Mouse (Mus musculus): Measurements from ENCODE around the gene Erich2. TPM values are rescaled to one million over a fixed set of nuclear protein-coding genes. Genes with fewer than 3 reads are reported as not detected.

The Erich2 gene
- total RNA-seq, 2 experiments from 2014 or later = 1.6 to 3.9 TPM

GRCm38 (mm10) chr2:70561077-70561795 lies 52.6 kb downstream of the Erich2 start:
- DNase-seq = peak; percentile 77
- intact Hi-C loops (cut with DNase I) = loop anchor here (5.0 to 10.0 kb wide), 2 partner anchors 924 to 974 kb away; no protein-coding TSS in a partner anchor

DNA sequence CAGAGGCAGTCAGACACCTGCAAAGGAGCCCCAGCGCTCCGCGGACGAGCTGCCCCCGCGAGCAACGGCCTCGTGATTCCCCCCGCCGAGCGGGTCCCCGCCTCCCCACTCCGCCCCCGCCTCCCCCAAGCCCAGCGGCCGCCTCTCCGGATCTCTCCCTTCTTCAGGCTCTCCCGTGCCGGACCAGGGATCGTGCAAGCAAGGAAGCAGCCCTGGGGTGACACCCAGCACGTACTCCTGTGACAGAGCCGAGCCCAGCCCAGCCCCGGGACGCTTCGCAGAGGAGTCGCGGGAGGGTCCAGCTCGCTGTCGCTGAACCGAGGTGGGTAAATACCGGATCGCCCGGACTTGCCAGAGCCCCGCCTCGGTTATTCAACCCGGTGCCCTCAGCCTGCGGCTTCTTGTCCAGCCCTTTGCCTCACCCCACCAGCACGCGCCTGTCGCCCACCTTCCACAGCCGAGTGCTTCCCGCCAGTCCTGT lies 53.4 kb downstream of the Erich2 start:
- intact Hi-C loops (cut with DNase I) = loop anchor here (5.0 to 10.0 kb wide), 2 partner anchors 925 to 973 kb away; no protein-coding TSS in a partner anchor
- DNase-seq = peak; percentile 54

- no peak for DNase-seq
Observed at GRCm38 (mm10) chr2:70562611-70562980, 54.0 kb downstream of the Erich2 start.

DNA sequence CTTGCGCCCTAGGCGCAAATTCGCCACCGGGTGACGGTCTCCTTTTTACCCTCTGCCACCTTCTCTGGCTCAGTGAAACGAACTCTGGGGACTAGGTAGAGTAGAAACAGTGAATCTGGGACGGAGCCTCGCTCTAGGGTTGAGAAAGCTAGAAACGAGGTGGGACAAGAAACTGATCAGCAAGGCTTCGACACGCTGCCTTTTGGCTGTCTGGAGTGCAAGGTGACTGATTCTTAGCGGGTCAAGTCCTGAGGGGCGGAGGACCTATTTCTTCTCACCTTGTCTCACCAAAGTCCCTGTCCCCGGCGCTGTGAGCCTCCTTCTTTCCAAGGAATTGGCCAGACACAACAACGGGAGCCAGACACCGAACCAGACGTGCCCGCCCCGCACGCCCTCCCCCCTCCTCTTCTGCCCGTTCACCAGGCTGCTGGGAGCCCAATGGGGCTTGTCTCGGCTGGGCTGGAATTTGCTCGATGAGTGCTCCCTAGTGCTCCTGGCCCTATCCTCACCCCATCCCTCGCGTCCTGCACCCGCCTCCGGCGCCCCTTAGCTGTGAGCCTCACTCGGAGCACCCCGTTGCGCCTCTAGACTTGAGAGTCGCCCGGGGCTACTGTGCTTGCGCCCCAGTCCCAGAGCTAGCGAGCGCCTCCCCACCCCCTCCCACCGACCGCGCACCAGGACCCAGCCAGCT lies 54.5 kb downstream of the Erich2 start:
- DNase-seq = no peak
- intact Hi-C loops (cut with DNase I) = loop anchor here (5.0 to 10.0 kb wide), 2 partner anchors 926 to 972 kb away; no protein-coding TSS in a partner anchor

More at GRCm38 (mm10) chr2:70562611-70562980, 54.0 kb downstream of the Erich2 start:
- intact Hi-C loops (cut with DNase I) = loop anchor here (5.0 to 10.0 kb wide), 2 partner anchors 925 to 972 kb away; no protein-coding TSS in a partner anchor

- intact Hi-C loops (cut with DNase I) = loop anchor here (5.0 to 10.0 kb wide), 2 partner anchors 927 to 971 kb away; no protein-coding TSS in a partner anchor
Observed at GRCm38 (mm10) chr2:70563721-70564645, 55.4 kb downstream of the Erich2 start.

GRCm38 (mm10) chr2:70564646-70565315 lies 56.2 kb downstream of the Erich2 start:
- intact Hi-C loops (cut with DNase I) = loop anchor here (5.0 to 10.0 kb wide), 2 partner anchors 927 to 970 kb away; no protein-coding TSS in a partner anchor

More at GRCm38 (mm10) chr2:70563721-70564645, 55.4 kb downstream of the Erich2 start:
- DNase-seq = no peak

GRCm38 (mm10) chr2:70565651-70566602 lies 57.3 kb downstream of the Erich2 start:
- intact Hi-C loops (cut with DNase I) = loop anchor here (10.0 kb wide), 1 partner anchor 969 kb away; no protein-coding TSS in a partner anchor
- DNase-seq = no peak

More at GRCm38 (mm10) chr2:70564646-70565315, 56.2 kb downstream of the Erich2 start:
- no peak for DNase-seq

DNA sequence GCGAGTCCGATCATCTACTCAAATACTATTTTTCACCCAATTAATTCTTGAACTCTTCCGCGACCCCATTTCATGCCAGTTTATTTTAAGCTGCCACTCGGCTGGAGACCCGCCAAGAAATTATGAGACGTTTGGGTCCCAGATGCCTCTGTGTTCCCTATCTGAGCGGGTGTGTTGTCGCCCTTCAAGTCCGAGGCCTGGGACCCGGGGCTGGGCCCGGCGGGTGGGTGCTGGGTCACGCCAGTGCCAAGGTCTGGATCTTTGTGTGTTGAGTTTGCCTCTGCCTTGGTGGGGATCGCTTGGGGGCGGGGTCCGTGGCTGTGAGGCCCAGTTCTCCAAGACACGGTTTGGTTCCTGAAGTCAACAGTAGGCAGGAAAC lies 58.0 kb downstream of the Erich2 start:
- intact Hi-C loops (cut with DNase I) = loop anchor here (10.0 kb wide), 1 partner anchor 968 kb away; no protein-coding TSS in a partner anchor
- DNase-seq = peak; percentile 58

- intact Hi-C loops (cut with DNase I) = loop anchor here (10.0 kb wide), 1 partner anchor 968 kb away; no protein-coding TSS in a partner anchor
- DNase-seq = peak; percentile 74
Observed at GRCm38 (mm10) chr2:70567071-70567681, 58.6 kb downstream of the Erich2 start.

DNA sequence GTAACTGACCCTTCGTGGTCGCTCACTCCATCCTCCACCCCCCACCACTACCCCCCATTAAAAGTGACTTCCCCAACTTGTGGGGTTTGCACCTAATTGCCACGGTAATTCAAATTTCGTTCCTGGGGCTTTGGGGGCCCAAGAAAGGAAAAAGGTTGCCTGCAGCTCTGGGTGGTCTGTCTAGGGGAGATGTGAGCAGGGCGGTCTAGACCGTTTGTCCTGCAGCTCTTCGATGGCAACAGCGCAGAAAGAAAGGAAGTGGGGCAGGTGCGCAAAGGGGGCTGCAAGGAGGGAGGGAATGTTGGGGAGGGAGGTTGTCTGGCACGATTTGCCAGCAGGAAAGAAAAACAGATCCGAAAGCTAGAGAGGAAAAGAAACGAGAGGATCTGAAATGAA lies 59.1 kb downstream of the Erich2 start:
- intact Hi-C loops (cut with DNase I) = loop anchor here (10.0 kb wide), 1 partner anchor 967 kb away; no protein-coding TSS in a partner anchor

GRCm38 (mm10) chr2:70568198-70568941 lies 59.8 kb downstream of the Erich2 start:
- intact Hi-C loops (cut with DNase I) = loop anchor here (10.0 kb wide), 1 partner anchor 966 kb away; no protein-coding TSS in a partner anchor
- peak; percentile 31 for DNase-seq

More for the DNA sequence above, 59.1 kb downstream of the Erich2 start:
- DNase-seq = no peak

DNA sequence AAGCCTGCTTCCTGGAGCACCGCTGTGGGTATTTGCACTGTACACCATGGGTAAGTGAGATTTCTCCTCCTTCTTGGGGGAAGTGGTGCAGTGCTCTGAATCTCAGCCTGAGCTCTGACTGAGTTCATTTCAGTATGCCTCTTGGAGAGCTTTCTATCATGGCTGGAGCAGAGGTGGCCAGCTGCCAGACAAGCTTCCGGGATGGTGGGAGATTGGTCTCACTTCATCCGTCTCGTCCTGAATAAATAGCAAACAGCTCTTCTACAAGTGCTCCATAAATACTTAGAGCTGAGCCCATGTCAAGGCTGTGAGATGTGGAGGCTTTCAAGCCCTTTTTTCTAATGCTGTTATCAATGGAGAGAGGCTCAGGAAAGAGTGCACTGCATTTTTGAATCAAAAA lies 63.1 kb downstream of the Erich2 start:
- intact Hi-C loops (cut with DNase I) = no loop called here
- peak; percentile 32 for DNase-seq

GRCm38 (mm10) chr2:70572251-70572650 lies 63.6 kb downstream of the Erich2 start:
- peak; percentile 33 for DNase-seq
- intact Hi-C loops (cut with DNase I) = no loop called here

- intact Hi-C loops (cut with DNase I) = no loop called here
- DNase-seq = no peak
Observed at GRCm38 (mm10) chr2:70573544-70574210, 65.1 kb downstream of the Erich2 start.

DNA sequence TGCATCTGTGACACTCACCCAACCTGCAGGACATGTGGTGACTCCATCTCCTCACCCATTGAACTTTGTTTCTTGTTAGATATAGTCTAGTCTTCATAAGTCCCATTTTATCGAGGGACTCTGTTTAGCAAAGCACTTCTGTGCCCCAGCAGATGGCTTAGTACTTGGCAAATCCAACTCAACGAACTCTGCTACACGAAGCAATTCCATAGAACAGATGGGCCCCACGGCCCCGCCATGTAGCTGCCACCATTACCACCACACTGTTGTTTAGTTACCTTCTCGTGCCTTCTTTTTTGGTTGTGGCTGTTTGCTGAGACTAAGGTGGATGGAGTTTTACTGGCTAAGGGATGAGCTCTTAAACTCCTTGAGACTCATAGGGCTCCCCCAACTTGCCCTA lies 79.6 kb downstream of the Erich2 start:
- no peak for DNase-seq
- intact Hi-C loops (cut with DNase I) = no loop called here

All from left cerebral cortex, postnatal 4 days (tissue).